Mouse (Mus musculus) embryonic facial prominence, embryonic 11.5 days (tissue): ENCODE data around the gene Olfr690. TPM values are rescaled to one million over a fixed set of nuclear protein-coding genes. Genes with fewer than 3 reads are reported as not detected.

Experiments
- ATAC-seq: fragments of 200-750 bp; cut with Nextera tagmentation; replicated peaks from 2 replicates; pipeline ENCODE4 v1.8.0; 2017; ENCODE audit warnings: low read depth; ENCODE audit not compliant: insufficient number of reproducible peaks, low FRiP score, low TSS enrichment
- DNase-seq: peaks from one replicate; pipeline ENCODE4 v3.0.0-alpha.2; 2015; ENCODE audit warnings: low spot score
- H3K27ac ChIP-seq: fragments of 300-500 bp; sonication (generic); replicated peaks from 2 replicates; pipeline ENCODE4 v1.5.1; 2014; ENCODE audit warnings: mild to moderate bottlenecking, low read depth, low read length, control low read depth
- H3K27me3 ChIP-seq: fragments of 300-500 bp; sonication (generic); 2 replicates; pipeline ENCODE4 v1.6.1; 2014; ENCODE audit warnings: mild to moderate bottlenecking, low read length, moderate library complexity, mixed read lengths; ENCODE audit not compliant: control insufficient read depth, insufficient read depth
- H3K36me3 ChIP-seq: fragments of 300-500 bp; sonication (generic); replicated peaks from 2 replicates; pipeline ENCODE4 v1.6.1; 2014; ENCODE audit warnings: low read depth, mild to moderate bottlenecking, low read length, moderate library complexity, mixed read lengths; ENCODE audit not compliant: control insufficient read depth, insufficient read depth
- H3K4me1 ChIP-seq: fragments of 300-500 bp; sonication (generic); 2 replicates; pipeline ENCODE4 v1.6.1; 2014; ENCODE audit warnings: low read length, mixed read lengths; ENCODE audit not compliant: control insufficient read depth, insufficient read depth
- H3K4me2 ChIP-seq: fragments of 300-500 bp; sonication (generic); 2 replicates; pipeline ENCODE4 v1.6.1; 2014; ENCODE audit warnings: low read depth, mild to moderate bottlenecking, control low read depth, low read length, moderate library complexity
- H3K4me3 ChIP-seq: fragments of 300-500 bp; sonication (generic); 2 replicates; pipeline ENCODE4 v1.5.1; 2014; ENCODE audit warnings: low read depth, low read length, control low read depth
- H3K9ac ChIP-seq: fragments of 300-500 bp; sonication (generic); replicated peaks from 2 replicates; pipeline ENCODE4 v1.6.1; 2014; ENCODE audit warnings: mild to moderate bottlenecking, control low read depth, low read length
- H3K9me3 ChIP-seq: fragments of 300-500 bp; sonication (generic); replicated peaks from 2 replicates; pipeline ENCODE4 v1.6.1; 2016; ENCODE audit warnings: mild to moderate bottlenecking, low read length, inconsistent platforms, mixed read lengths; ENCODE audit not compliant: control insufficient read depth
- WGBS: fragments of 180-500 bp; shearing (Covaris S2); extraction: QIAGEN DNeasy Blood & Tissue Kit; methylation state at CpG from one replicate; pipeline ENCODE4 v1.1.7; 2014; 5-methylcytosine and 5-hydroxymethylcytosine counted together
- polyA plus RNA-seq: library from polyadenylated mRNA; unstranded; fragments of >200 nt; fragmentation: Nextera tagmentation; extraction: Ambion mirVana; gene quantifications from 2 replicates; pipeline ENCODE4 v1.2.1, GENCODE M21; 2014

The Olfr690 gene
- polyA plus RNA-seq, 1 experiment from 2014 or later = not detected

- H3K27me3 ChIP-seq = no peaks in the 10 kb centered on the region
- DNase-seq (no peak), ATAC-seq (no peak)
- H3K9me3 ChIP-seq = no peaks in the 10 kb centered on the region
- no peak overlapping the region for H3K27ac ChIP-seq
- no peaks in the 10 kb centered on the region for H3K4me1 ChIP-seq
- H3K36me3 ChIP-seq = no peaks in the 10 kb centered on the region
- no peak overlapping the region for H3K4me3 ChIP-seq
- H3K9ac ChIP-seq = no peak overlapping the region
- no peak overlapping the region for H3K4me2 ChIP-seq
These were observed 43.9 kb downstream of the Olfr690 start for GRCm38 (mm10) chr7:105290051-105290450.

- H3K4me3 ChIP-seq = no peak within 1 kb of the TSS
- WGBS = 80% methylated on average over 6 of the region's 6 CpGs
- DNase-seq = no peak
- no peak within 1 kb of the TSS for H3K9ac ChIP-seq
- H3K9me3 ChIP-seq = no peaks in the 10 kb centered on the region
- H3K27ac ChIP-seq = no peak within 1 kb of the TSS
- no peak for ATAC-seq
- no peak within 1 kb of the TSS for H3K4me2 ChIP-seq
- H3K36me3 ChIP-seq = no peaks in the 10 kb centered on the region
- no peaks in the 10 kb centered on the region for H3K4me1 ChIP-seq
- no peaks in the 10 kb centered on the region for H3K27me3 ChIP-seq
These were observed 46.1 kb downstream of the Olfr690 start, which contains the start of gene Olfr688 for GRCm38 (mm10) chr7:105287795-105288194. TSS of gene Olfr688 (plus strand) at chr7:105288095.

Other genes with a start within 250 kb of the Olfr690 start
- not detected in 2 replicates for gene Olfr680-ps1, start 241.3 kb downstream of the Olfr690 start, polyA plus RNA-seq
- not detected in 2 replicates for gene Olfr681, start 217.3 kb downstream of the Olfr690 start, polyA plus RNA-seq
- gene Olfr683, start 187.1 kb downstream of the Olfr690 start, polyA plus RNA-seq = not detected in 2 replicates
- not detected in 2 replicates for gene Olfr684, start 170.5 kb downstream of the Olfr690 start, polyA plus RNA-seq
- gene Olfr685, start 148.1 kb downstream of the Olfr690 start, polyA plus RNA-seq = not detected in 2 replicates
- gene Olfr686, start 126.6 kb downstream of the Olfr690 start, polyA plus RNA-seq = not detected in 2 replicates
- not detected in 2 replicates for gene Olfr688, start 46.0 kb downstream of the Olfr690 start, polyA plus RNA-seq
- gene Olfr689, start 22.9 kb downstream of the Olfr690 start, polyA plus RNA-seq = not detected in 2 replicates
- gene Olfr691, start 8.2 kb upstream of the Olfr690 start, polyA plus RNA-seq = not detected in 2 replicates
- gene Olfr692, start 34.1 kb upstream of the Olfr690 start, polyA plus RNA-seq = not detected in 2 replicates
- gene Gm5901, start 40.9 kb upstream of the Olfr690 start, polyA plus RNA-seq = not detected in 2 replicates
- gene Fam160a2, start 66.0 kb upstream of the Olfr690 start, polyA plus RNA-seq = 26.7 and 30.3 TPM in 2 replicates
- gene Cnga4, start 70.5 kb upstream of the Olfr690 start, polyA plus RNA-seq = 0.11 TPM in 1 of 2 replicates, not detected in the other
- 0.10 and 0.15 TPM in 2 replicates for gene Cckbr, start 91.6 kb upstream of the Olfr690 start, polyA plus RNA-seq
- 23.9 and 25.7 TPM in 2 replicates for gene Cavin3, start 148.2 kb upstream of the Olfr690 start, polyA plus RNA-seq
- gene Smpd1, start 220.3 kb upstream of the Olfr690 start, polyA plus RNA-seq = 38.5 and 45.2 TPM in 2 replicates
- 59.7 and 68.7 TPM in 2 replicates for gene Apbb1, start 247.5 kb upstream of the Olfr690 start, polyA plus RNA-seq